Mouse (Mus musculus): ENCODE measurements at regions not wholly inside any gene's neighbourhood (a gene's known extent, or its start where the extent isn't known, plus 50 kb on each side); places are given as distances from the start of the nearest gene placed in this dataset.

DNA sequence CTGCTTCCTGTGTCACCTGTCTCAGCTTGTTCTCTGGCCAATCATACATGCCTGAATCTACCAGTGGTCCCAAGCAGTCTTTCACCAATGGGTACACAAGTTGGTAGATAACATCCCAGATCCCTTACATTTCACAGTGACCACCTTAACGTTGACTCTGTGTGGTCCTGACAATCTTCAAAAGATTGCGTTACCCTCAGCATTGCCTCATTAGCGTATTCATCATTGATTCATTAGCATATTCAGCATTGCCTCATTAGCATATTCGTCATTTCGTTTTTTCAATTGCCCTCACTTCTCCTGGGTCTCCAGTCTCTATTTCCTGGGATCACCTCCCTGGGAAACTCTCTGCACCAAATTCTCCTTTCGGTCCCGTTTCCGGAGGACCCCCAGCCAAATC is 55.5 kb upstream of the Habp2 start:
- TF ChIP-seq CTCF (IDR thresholded peaks at IDR 0.05; ENCODE audit: extremely low read depth, insufficient read length, insufficient replicate concordance, low read depth, low read length) (no peak), POLR2A (IDR thresholded peaks at IDR 0.05; ENCODE audit: low read depth, low read length) (no peak)

Measured in small intestine, adult 2 months (tissue).